Mouse (Mus musculus) kidney, postnatal 25 days (tissue): Measurements from ENCODE around the gene Med6.
A peak's percentile ranks its signal among the peaks of the same experiment; 100 is the strongest.

Experiments
- DNase-seq, 2 experiments: peaks; one replicate each; pipeline ENCODE4 v3.0.0; 2021; ENCODE audit warnings: mixed read lengths in 2 of 2

Gene Med6

DNA sequence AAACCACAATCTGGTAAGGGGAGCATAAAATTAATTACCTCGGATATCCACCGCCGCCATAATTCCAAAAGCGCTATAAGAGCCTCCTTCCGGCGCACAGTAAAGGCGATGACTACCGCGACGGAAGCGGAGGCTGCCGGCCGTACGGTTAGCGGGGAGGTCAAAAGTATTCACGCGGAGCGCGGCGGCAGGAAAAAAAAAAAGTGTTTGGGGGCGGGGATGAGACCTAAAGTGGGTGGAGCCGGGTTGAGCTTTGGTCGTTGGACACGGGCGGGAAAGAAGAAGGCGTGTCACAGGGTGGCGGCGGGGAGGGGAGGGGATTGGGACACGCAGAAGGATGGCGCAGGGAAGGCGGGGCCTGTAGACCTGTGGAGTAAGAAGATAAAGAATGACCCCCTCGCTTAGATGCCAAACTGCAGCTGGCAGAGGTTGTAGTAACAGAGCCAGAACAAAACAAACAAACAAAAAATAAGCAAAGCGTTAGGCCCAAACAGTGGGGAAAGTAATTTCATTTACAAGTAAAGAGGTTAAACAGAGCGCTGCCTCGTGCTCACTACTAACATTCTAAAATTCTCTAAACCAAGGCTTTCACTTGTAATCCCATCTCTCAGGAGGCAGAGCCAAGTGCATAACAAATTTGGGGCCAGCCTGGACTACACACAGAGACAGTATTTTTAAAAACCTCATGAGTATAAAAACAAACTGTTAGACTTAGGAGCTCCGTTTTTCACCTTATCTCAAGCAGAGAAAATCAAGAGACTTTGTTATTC lies at the start of gene Med6:
Gene Med6, minus strand, starts transcription at position 107 of the 770 bp plus-strand sequence.
- DNase-seq: peak; percentile 96 to 97

DNA sequence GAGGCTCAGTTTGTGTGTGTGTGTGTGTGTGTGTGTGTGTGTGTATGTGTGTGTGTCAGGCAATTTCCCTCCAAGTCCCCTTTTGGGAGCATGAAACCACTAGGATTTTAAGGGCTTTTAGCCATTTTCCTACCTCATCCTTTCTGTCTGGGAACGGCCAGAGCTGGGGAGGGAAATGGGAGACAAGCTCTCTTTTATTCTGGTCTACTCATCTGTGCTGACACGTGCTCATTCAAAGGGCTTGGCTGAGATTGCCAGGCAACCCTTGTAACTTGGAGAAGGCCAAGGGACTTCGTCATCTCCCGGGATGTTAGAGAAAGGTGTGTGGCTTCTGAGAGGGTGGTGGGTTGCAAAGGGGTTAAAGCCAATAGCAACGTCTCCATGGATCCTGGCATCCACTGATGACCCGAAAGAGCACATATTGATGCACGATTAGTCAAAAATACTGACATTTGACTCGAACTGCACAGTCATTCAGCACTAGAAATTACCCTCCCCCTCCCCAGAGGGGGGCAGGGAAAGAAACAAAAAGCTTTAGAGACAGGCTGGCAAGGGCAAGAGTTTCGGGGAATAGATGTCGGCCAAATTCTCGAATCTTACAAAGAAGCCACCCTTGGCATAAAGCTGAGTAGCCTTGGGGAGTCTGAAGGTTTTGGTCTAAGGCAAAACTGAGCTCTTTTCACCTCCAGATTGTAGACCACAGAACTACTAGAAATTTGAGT lies 47.7 kb upstream of the Med6 start:
- DNase-seq: no peak

DNA sequence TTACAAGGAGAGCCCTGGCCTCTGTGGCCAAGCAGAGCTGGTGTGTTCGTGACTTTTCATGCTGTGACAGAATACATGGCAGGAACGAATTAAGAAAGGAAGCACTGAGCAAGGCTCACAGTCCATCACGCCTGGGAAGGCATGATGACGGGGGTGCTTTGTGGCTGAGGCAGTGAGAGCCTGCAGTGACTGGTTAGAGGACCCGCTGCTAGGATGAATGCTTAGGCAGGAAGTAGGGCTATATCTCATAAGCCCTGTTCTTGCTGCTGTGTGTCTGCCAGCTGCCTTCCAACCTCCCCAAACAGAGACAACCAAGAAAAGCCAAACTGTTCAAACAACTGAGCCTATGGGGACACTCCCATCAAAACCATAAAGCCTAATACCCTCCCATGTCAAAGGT lies 45.8 kb upstream of the Med6 start:
- no peak for DNase-seq

DNA sequence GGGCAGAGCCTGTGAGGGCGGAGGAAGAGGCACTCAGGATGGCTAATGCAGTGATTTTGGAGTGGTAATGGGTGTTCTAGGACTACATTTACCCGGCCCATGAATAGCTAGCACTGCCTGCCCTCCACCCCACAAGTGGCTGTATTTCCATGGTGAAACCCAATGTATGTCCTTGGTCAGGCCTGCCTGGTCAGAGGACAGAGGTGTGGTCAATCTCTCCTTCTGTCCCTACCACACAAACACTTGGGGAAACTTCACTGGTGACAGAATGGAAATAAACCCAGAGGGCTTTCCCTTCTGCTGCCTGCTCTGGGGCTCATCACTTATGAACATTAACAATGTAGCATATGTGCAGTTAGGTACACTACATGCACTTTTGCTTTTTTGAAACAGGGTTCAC lies 38.4 kb upstream of the Med6 start:
- DNase-seq: no peak

DNA sequence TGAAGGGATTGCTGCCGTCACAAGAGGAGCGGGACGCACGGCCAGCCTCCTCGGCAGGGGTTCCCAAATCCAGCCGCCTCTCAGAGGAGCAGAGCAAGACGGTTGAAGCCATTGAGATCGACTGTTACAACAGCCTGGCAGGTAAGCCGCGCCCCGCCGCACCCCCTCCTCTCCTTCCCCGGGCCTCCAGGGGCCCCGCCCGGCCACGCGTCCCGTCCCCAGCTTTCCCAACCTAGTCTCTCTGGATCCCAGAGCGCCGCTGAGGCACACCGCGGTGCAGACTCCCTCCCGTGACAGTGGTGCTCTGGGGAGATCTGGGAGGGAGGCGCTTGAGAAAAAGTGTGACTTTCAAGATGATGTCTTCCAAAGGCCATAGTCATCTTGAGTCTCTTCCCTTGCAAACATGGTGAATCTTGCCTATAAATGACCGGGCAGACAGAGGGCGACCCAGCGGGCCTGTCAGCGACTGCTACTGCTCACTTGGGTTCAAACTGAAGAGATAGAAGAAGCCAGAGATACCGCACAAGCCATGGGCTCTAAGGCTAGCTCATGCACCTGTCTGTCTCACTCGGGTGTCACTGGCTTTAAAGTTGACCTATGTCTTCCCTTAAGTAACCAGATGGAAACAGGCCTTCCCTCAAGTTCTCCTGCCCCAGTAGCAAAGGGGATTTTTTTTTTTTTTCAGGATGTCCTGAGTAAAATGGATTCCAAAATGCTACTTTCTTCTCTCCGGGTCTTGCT lies 37.0 kb upstream of the Med6 start:
- no peak for DNase-seq

DNA sequence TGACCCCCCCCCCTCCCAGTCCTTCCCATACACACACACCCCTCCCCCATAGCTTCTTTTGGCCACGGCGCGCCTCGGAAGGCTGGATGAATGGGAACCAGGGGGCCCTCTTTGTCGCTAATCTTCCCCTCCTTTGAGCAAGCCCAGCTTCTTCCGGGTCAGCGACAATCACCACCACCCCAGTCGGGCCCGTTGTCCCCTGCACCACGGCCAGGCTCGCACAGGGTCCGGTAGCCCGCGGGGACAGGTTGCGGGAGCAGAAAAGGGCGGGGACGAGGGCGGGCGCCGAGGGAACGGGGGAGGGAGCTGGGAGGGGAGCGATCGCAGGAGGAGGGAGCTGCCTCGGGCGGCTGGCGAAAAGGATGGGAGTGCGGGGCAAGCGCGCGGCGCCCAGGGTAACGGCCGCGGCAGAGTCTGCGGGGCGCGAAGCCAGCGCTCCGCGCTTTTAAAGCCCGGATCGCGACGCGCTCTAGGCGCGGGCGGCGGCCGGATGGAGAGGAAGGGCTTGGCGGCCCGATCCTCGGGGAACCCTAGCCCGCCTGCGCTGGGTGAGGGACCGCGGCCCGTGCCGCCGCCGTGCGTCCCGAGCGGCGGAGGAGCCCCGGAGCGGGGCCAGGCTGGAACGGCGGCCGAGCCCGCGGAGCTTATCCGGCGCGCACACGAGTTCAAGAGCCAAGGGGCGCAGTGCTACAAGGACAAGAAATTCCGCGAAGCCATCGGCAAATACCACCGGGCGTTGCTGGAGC lies 36.3 kb upstream of the Med6 start, which contains the start of gene Ttc9:
Gene Ttc9, plus strand, starts transcription at position 335 of the 746 bp plus-strand sequence.
- peak; percentile 6 to 45 for DNase-seq

DNA sequence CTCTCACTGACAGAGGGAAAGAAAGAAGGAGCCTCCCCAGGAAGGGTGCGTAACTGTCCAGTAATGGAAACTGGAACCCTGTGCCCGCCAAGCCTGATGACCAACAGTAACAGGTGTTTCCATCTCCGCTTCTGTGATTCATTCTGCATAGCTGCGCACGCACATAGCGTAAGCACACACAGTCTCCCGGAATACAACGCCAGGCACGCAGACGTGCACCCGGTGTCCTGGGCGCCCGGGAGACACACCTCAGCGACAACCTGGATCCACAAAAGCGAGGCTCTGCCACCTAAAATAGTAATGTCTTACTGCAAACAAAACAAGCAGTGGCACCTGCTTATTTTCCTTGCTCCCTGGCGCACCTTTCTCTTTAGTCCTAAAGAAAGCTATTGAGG lies 35.7 kb upstream of the Med6 start:
- DNase-seq: peak in 1 of 2 experiments; percentile 39

DNA sequence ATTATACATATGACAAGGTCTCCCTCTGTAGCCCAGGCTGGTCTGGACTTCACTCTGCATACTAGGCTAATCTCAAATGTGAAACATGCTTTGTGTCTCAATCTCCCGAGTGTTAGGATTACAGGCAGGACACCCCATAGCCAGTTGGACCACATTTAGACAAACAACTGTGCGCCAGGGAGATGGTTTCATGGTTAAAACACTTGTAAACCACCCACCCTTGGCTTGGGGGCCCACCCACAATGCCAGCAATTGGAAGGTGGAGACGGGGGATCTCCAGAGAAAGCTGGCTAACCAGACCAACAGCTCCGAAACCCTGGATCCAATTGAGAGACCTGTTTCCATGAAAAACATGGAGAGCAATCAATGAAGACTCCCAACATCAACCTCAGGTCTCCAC lies 33.3 kb upstream of the Med6 start:
- no peak for DNase-seq

DNA sequence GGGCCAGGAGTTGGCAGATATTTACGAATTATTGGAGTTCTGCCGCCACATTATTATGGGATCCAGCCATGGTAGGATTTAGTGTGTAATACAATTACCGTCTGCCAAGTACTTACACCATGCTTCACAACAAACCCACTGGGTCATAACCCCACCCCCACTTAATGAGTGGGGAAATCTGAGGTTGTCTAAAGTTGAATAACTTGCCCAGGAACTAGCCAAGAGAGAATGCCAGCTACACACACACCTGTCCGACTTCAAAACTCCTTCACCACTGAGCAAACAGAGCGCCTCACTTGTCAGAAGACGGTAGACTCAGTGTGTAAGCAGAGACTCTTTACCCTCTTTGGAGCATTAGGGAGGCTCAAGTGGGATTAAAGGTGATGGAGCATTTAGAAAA lies 32.6 kb upstream of the Med6 start:
- DNase-seq: no peak

DNA sequence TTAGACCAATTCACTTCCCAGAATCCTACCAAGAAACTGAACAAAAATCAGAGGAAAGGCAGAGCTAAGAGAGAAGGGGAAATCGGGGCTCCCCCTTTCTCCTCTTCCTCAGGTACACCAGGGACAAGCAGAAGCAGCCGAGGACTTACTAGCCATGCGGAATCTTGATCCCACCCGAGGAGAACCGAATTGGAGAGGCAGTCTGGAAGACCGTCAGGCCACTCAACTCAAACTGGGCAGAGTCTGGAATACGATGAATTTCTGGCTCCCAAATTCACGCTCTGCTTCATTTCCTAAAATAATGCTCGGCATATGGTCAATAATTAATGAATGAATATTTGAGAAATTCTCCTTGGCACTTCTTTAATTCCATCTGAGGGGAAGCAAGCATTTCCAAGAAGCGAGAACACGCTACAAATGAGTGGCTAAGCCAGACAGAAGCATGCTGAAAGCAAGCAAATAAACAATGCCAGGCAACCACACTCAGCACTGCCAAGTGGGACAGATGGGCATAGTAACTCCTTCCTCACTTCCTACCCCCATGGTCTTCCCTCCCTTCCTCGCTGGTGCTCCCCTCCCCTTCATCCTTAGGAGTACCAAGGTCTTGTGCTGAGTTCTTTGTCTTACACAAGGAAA lies 31.5 kb upstream of the Med6 start:
- DNase-seq: no peak

DNA sequence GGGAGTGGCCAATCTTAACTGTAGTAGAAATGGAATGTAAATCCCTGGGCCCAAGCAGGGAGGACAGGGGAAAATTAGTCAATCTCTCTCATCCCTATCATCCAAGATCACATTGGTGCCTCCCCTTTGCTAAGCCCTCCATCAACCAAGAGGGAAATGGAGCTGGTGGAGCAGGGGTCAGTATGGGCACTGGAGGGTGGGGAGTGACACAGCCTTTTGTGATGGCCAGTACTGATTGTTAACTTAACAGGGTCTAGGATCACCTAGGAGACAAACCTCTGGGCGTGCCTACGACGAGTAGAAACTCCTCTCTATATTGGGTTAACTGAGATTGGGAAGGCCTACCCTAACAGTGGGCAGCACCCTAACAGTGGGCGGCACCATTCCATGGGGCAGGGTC lies 28.6 kb upstream of the Med6 start:
- no peak for DNase-seq

DNA sequence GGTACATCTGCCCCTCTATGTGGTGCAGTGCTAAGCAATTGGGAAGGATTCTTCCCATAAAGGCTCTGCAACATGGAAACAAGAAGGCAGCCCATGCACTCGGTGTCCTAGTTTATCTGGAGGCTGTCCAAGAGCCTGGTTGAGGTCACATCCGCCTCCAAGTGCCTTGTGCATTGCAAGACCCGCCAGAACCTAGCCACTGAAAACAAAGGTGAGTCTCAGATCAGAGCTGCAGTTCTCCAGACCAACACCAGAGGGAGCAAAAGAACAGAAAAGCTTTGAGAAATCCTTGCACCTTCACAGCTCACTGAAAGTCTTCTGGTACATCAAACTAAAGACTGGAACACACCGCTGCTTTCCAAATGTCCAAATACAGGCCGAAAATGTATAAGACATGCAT lies 24.5 kb upstream of the Med6 start:
- DNase-seq: peak; percentile 69 to 86

DNA sequence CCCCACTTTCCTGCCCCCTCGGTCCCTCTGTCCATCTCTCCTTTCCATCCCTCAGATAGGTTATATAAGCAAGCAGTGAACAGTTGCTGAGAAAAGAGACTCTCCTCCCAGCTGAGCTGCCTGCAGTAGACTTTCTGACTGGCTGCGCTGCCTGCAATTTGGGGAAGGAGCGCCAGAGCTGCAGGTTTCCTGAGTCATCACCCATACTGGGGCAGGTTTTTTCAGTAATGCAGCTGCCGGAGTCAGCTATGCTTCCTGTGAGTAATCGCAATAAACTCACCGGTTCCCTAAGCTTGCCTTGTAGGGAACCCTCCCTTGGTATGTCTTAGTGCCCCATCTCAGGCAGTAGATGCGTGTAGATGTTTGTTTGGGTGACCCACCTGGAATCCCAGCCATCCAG lies 22.2 kb upstream of the Med6 start:
- DNase-seq: no peak

DNA sequence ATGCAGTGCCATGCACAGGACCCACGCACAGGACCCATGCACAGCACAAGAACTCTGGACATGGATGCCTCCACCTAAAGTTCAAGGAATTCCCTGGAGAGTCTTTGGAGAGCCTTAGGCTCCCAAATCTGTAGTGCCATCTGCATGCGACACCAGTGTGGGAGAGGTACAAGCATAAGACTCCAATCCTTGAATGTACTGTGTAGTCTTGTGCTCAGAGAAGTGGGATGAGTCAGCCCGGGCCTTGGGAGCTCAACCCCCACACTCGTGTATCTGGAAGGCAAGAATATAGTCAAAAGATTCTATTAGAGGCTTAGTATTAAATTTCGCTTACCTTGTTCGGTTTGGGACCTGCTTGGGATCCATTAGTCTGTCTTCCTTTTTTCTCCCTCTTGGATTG lies 21.0 kb upstream of the Med6 start:
- no peak for DNase-seq

DNA sequence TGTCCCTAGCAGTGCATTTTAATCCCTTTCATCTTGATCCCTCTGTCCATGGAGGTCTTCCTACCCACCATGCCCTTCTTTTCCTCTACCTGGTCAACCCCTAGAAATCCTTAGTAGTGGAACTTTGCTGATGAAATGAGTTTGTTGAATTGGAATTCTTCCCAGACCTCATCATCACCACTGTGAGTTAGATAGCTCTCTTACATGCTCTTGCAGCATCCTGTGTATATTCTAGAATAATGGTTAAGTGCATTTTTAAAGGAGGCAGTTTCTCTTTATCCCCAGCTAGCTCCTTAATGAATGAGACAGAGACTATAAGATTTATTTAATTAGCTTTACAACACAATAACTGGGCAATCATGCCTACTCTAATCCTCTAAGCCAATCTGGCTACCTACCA lies 14.6 kb upstream of the Med6 start:
- no peak for DNase-seq

DNA sequence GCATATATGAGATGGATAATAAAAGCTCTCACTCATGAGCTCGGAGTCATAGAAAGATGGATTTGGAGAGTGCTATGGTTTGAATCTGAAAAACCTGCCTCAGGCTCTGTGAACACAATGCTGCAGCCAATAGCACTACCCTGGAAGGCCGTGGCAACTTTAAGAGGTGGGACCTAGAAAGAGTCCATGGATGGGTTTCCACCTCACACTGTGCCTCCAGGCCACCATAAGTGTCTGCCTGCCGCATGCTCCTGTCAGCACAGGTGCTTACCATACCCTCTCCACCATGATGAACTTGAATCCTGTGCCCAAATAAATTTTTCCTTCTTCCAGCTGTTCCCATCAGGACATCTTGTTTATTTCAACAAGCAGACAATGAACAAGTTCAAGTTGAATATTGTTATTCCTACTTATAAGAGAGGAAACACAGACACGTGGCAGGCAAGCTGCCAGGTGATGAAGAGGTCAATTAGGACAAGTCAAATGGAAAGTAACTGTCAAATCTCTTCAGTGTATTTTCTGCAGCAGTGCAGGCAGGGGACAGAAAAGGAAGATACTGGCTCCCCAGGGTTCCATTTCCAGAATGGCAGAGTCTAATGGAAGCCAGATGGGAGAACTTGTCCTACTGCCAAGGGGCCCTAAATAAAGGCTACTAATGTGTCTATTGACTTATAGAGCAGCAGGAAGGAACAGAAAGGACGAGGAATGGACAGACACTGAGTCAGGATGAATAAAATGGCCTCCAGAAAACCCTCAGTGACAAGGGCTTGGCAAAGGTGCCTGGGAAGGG lies 10.4 kb upstream of the Med6 start:
- DNase-seq: no peak

DNA sequence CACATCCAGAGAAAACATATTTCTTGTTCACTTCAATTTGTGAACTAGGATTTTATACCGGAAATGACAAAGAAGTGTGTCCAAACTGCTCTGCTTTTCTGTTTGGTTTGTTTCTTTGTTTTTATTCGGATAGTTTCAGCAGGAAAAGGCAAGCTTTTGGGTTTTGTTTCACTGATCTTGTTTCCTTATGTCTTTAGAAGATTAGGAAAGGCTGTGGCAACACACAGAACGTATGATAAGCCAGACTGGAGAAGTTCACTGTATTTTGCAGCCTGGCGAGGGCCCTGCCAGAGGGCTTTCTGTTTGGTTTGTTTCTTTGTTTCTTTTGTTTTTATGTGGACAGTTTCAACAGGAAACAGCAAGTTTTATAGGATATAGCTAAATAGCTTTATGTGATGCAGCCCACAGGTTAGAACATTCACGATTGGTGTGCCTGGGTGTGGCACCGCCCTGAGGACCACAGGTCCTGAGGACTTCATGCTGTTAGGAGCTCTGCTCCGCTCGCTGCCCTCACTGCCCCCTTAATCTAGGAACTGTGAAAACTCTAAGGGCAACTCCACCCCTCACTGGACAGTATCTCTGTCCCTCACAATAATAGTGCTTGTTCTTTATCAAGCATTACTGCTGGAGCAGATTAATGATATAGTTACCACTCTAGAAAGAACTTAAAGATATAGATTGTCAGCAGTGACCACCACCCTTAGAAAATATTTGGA lies 1.9 kb upstream of the Med6 start:
- no peak for DNase-seq

DNA sequence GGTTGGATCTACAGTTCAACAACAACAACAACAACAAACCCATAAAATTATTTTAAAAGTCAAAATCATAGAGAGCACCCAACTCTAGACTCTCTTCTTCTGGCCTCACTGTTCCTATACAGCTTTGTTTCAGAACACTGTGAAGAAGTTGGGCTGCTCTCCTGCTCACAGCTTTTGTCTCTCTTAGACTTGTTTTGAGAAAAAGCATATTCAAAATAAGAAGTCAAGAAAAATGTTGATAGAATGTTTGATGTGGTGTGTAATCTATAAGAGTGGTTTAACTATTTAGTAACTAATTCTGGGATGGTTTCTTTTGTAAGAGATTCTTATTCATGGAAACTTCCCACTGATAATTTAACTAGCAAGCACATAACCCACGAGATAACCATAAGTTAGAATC lies 26.4 kb downstream of the Med6 start, which contains the start of gene Adam21:
Gene Adam21, minus strand, starts transcription at position 101 of the 400 bp plus-strand sequence.
- no peak for DNase-seq

DNA sequence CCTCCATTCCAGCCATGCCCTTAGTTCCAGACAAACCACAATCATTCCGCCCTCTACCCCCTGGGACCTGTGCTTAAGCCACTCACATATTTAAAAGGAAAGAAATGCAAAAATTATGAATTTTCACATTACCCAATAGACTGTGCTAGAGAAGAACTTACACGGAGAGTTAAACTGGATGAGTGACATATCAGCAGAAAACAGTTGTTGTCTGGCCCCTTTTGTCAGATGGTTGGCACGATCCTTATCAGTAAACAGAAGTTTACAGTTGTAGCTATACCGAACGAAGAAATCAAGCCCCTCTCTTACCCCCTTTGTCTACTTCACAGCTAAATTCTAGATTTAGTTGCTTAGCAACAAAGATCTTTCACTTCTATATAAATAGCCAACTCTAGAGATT lies 26.9 kb downstream of the Med6 start:
- no peak for DNase-seq

DNA sequence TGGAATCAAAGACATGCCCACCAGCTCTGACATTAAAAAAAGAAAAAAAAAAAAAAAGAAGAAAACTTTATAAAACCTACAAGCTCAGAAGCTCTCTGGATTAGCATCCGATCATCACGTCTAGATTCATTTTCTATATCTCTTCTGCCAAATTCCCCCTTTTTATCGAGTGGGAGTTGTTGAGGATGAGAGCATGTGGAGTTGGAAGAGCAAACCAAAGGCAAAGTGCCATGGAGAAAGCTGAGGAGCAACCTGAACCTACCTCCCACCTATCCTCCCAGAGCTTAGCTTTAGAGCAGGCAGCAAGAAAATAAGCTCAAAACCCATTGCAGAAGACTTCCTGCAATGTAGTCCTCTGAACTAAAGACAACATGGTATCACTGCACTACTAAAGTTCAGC lies 30.6 kb downstream of the Med6 start:
- no peak for DNase-seq

DNA sequence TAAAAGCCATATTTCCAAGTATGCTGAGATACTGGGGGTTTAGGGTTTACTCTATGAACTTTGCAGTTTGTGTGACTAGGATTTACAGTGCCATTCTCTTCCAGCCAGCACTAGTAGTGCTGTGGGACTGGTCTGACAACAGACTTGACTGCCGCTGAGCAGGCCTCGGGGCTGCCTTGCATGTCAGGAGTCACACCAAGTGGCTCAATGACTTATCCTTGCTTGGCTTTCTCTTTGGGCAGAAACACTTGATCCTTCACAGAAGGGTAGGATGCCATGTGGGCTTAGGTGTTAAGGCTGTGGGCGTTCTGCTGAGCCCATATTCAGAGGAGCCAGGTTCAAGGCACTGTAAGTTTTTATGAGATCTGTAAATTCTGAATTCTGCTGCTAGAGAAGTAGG lies 45.5 kb downstream of the Med6 start:
- no peak for DNase-seq
